Mouse (Mus musculus) liver, embryonic 16.5 days (tissue): ENCODE data around the gene Strip1. TPM values are rescaled to one million over a fixed set of nuclear protein-coding genes. Genes with fewer than 3 reads are reported as not detected.

Experiments
- ATAC-seq: fragments of 200-750 bp; cut with Nextera tagmentation; 2 replicates; pipeline ENCODE4 v1.8.0; 2017; ENCODE audit warnings: low read depth, mild to moderate bottlenecking, moderate number of reproducible peaks, moderate library complexity
- H3K27ac ChIP-seq: fragments of 300-500 bp; sonication (generic); 2 replicates; pipeline ENCODE4 v1.5.1; 2014; ENCODE audit warnings: mild to moderate bottlenecking, low read length
- H3K27me3 ChIP-seq: fragments of 300-500 bp; sonication (generic); 2 replicates; pipeline ENCODE4 v1.6.1; 2014; ENCODE audit warnings: low read depth, low read length, mixed read lengths; ENCODE audit not compliant: control insufficient read depth, insufficient read depth
- H3K36me3 ChIP-seq: fragments of 300-500 bp; sonication (generic); 2 replicates; pipeline ENCODE4 v1.6.1; 2014; ENCODE audit warnings: mild to moderate bottlenecking; ENCODE audit not compliant: control insufficient read depth, insufficient read depth
- H3K4me1 ChIP-seq: fragments of 300-500 bp; sonication (generic); 2 replicates; pipeline ENCODE4 v1.6.1; 2014; ENCODE audit warnings: low read depth, low read length, mixed read lengths; ENCODE audit not compliant: control insufficient read depth
- H3K4me2 ChIP-seq: fragments of 300-500 bp; sonication (generic); 2 replicates; pipeline ENCODE4 v1.6.1; 2014; ENCODE audit warnings: low read depth, low read length, mixed read lengths
- H3K4me3 ChIP-seq: fragments of 300-500 bp; sonication (generic); 2 replicates; pipeline ENCODE4 v1.5.1; 2014; ENCODE audit warnings: low read depth, mild to moderate bottlenecking, low read length
- H3K9ac ChIP-seq: fragments of 300-500 bp; sonication (generic); 2 replicates; pipeline ENCODE4 v1.6.1; 2014; ENCODE audit warnings: low read depth, low read length
- H3K9me3 ChIP-seq: fragments of 300-500 bp; sonication (generic); replicated peaks from 2 replicates; pipeline ENCODE4 v1.6.1; 2016; ENCODE audit warnings: low read length; ENCODE audit not compliant: control insufficient read depth
- WGBS: fragments of 180-500 bp; shearing (Covaris S2); extraction: QIAGEN DNeasy Blood & Tissue Kit; methylation state at CpG from one replicate; pipeline ENCODE4 v1.1.7; 2014; ENCODE audit not compliant: insufficient replicate concordance; 5-methylcytosine and 5-hydroxymethylcytosine counted together
- polyA plus RNA-seq: library from polyadenylated mRNA; unstranded; fragments of >200 nt; fragmentation: Nextera tagmentation; extraction: Ambion mirVana; gene quantifications from 2 replicates; pipeline ENCODE4 v1.2.1, GENCODE M21; 2015

Strip1 gene
- polyA plus RNA-seq = 8.6 and 8.7 TPM in 2 replicates

- H3K4me1 ChIP-seq = peaks cover 3% of the 10 kb centered on the region; the same call in 1 of the 2 replicates
- no peaks in the 10 kb centered on the region for H3K9me3 ChIP-seq
- H3K4me3 ChIP-seq = peak within 1 kb of the TSS; percentile 90
- under 1% methylated on average over 35 of the region's 35 CpGs for WGBS
- H3K9ac ChIP-seq = peak within 1 kb of the TSS; percentile 94
- ATAC-seq = peak; percentile 96
- peak within 1 kb of the TSS; percentile 70 for H3K27ac ChIP-seq
- H3K27me3 ChIP-seq = no peaks in the 10 kb centered on the region
- H3K4me2 ChIP-seq = peak within 1 kb of the TSS; percentile 88
- H3K36me3 ChIP-seq = peaks cover 3% of the 10 kb centered on the region; the same call in 1 of the 2 replicates
Observed at GRCm38 (mm10) chr3:107631523-107631958, at the start of gene Strip1. Gene Strip1 (minus strand): TSS chr3:107631694.

DNA sequence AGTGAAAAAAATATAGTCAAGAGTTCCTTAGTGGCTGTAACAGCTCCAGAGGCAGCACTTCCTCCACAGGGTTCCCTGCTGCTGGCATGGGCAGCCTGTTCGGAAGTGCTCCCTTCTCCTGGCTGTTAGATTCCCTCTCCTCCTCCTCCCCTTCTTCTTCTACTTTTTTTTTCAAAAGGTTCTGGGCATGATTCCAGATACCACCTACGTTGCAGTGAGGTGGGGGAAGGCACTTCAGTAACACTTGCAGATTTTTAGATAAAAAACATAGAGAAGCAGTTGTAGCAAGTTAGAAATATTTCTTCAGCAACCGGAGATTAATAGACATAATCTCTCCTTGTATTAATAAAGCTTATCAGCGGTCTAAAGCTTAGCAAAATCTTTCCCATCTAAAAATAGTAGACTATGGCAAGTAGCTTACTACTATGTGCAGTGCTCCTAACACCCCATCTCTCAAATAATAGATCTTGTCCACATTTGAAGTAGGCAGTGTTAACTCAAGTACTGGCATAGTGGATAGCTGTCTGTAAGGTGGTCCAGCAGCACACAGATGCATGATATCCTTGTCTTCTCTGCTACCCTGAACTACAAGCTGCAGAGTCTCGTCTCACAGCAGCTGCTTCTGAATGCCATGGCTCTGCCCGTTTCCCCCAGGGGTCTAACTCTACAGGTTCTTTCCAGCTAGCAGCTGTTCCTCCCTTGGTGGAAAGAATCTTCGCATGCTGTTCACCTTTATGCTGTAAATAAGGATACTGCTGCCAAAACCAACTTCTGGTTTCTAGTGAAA, 49.5 kb upstream of the Strip1 start:
- H3K36me3 ChIP-seq = no peaks in the 10 kb centered on the region
- no peak overlapping the region for H3K4me2 ChIP-seq
- H3K9me3 ChIP-seq = no peaks in the 10 kb centered on the region
- no peaks in the 10 kb centered on the region; the same call in none of the 2 replicates for H3K4me1 ChIP-seq
- H3K9ac ChIP-seq = no peak overlapping the region
- H3K4me3 ChIP-seq = no peak overlapping the region
- no peaks in the 10 kb centered on the region for H3K27me3 ChIP-seq
- no peak overlapping the region for H3K27ac ChIP-seq
- WGBS = 50% methylated on average over 7 of the region's 7 CpGs
- ATAC-seq = no peak

DNA sequence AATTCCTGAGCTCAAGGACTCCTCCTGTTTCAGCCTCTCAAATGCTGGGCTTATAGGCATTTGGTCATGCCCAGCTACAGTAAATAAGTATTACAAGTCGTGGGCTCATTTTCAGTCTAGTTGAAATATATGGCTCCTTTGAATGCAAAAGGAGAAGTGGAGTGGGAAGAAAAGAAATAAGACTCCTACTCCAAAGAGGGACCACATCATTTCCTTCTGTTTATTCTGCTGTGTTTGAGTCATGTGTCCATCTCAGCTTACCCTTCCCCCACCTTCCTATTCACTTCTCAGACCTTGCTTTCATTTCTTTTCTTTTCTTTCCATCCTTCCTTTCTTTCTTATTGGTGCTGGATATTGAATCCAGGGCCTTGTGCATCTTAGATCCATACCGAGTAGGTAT, 40.0 kb upstream of the Strip1 start:
- Histone ChIP-seq H3K4me1 (no peaks in the 10 kb centered on the region), H3K4me3 (no peak overlapping the region), H3K4me2 (no peak overlapping the region), H3K36me3 (peaks cover 45% of the 10 kb centered on the region), H3K27me3 (no peaks in the 10 kb centered on the region), H3K9ac (no peak overlapping the region), H3K9me3 (no peaks in the 10 kb centered on the region), H3K27ac (no peak overlapping the region)
- WGBS = 70% methylated on average over 2 of the region's 2 CpGs
- no peak for ATAC-seq

DNA sequence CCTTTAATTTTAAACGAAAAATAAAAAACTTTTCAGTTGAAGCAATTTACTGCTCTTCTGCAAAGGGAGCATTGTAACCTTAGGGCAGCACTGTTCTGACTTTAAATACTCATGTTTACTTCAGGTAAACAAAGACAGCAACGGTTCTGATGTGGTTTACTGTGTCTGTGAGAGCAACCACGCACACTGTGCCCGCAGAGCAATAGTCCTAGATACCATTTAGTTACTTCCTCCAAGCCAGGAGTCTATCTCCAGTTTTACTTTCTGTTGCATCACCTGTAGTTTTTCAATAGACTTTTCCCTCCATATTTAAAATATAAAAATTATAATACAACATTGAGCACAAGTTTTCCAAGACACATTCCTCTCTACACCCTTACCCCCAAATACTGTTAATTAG, 39.0 kb upstream of the Strip1 start:
- H3K27ac ChIP-seq = no peak overlapping the region
- H3K4me1 ChIP-seq = no peaks in the 10 kb centered on the region
- 56% methylated on average over 4 of the region's 4 CpGs for WGBS
- H3K4me3 ChIP-seq = no peak overlapping the region
- H3K4me2 ChIP-seq = no peak overlapping the region
- no peak overlapping the region for H3K9ac ChIP-seq
- no peaks in the 10 kb centered on the region for H3K9me3 ChIP-seq
- H3K27me3 ChIP-seq = no peaks in the 10 kb centered on the region
- ATAC-seq = no peak
- peaks cover 45% of the 10 kb centered on the region for H3K36me3 ChIP-seq

DNA sequence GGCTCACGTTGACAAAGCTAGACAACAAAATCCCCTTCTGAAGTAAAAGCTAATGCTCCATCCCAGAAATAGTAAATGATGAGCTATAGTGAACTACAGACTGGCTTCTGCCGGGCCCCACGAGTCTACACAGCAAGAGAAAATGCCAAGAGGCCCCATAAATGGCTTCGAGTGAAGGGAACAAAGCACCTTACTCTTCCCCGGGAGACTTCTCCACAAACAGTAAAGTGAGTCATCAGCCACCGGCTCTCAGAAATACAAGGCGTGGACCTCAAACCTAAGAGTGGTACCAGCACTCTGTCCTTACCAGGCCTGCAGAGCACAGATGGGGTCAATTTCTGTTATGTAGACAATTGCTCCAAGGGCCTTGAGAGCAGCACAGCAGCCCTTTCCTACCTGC, 37.3 kb upstream of the Strip1 start:
- H3K4me1 ChIP-seq = no peaks in the 10 kb centered on the region
- ATAC-seq = no peak
- H3K4me3 ChIP-seq = no peak overlapping the region
- WGBS = 81% methylated on average over 7 of the region's 7 CpGs
- no peak overlapping the region for H3K27ac ChIP-seq
- H3K4me2 ChIP-seq = no peak overlapping the region
- H3K36me3 ChIP-seq = peaks cover 45% of the 10 kb centered on the region
- no peaks in the 10 kb centered on the region for H3K9me3 ChIP-seq
- H3K9ac ChIP-seq = no peak overlapping the region
- H3K27me3 ChIP-seq = no peaks in the 10 kb centered on the region

- Histone ChIP-seq H3K9me3 (no peaks in the 10 kb centered on the region), H3K27me3 (no peaks in the 10 kb centered on the region), H3K4me3 (no peak overlapping the region), H3K27ac (no peak overlapping the region), H3K4me2 (no peak overlapping the region), H3K36me3 (peaks cover 38% of the 10 kb centered on the region), H3K4me1 (no peaks in the 10 kb centered on the region), H3K9ac (no peak overlapping the region)
- no peak for ATAC-seq
- WGBS = 78% methylated on average over 6 of the region's 6 CpGs
Observed at GRCm38 (mm10) chr3:107667426-107667825, 35.9 kb upstream of the Strip1 start.

- 86% methylated on average over 1 of the region's 1 CpGs for WGBS
- Histone ChIP-seq H3K36me3 (peaks cover 28% of the 10 kb centered on the region), H3K27ac (no peak overlapping the region), H3K4me1 (no peaks in the 10 kb centered on the region), H3K27me3 (no peaks in the 10 kb centered on the region), H3K4me3 (no peak overlapping the region), H3K9me3 (no peaks in the 10 kb centered on the region), H3K9ac (no peak overlapping the region), H3K4me2 (no peak overlapping the region)
- ATAC-seq = no peak
Observed at GRCm38 (mm10) chr3:107664641-107665040, 33.1 kb upstream of the Strip1 start.

GRCm38 (mm10) chr3:107659000-107659399, 27.5 kb upstream of the Strip1 start:
- no peak for ATAC-seq
- no peak overlapping the region for H3K27ac ChIP-seq
- H3K36me3 ChIP-seq = peaks cover 3% of the 10 kb centered on the region
- 81% methylated on average over 1 of the region's 1 CpGs for WGBS
- H3K4me3 ChIP-seq = no peak overlapping the region
- no peak overlapping the region for H3K9ac ChIP-seq
- no peaks in the 10 kb centered on the region for H3K4me1 ChIP-seq
- H3K4me2 ChIP-seq = no peak overlapping the region
- no peaks in the 10 kb centered on the region for H3K27me3 ChIP-seq
- H3K9me3 ChIP-seq = no peaks in the 10 kb centered on the region

DNA sequence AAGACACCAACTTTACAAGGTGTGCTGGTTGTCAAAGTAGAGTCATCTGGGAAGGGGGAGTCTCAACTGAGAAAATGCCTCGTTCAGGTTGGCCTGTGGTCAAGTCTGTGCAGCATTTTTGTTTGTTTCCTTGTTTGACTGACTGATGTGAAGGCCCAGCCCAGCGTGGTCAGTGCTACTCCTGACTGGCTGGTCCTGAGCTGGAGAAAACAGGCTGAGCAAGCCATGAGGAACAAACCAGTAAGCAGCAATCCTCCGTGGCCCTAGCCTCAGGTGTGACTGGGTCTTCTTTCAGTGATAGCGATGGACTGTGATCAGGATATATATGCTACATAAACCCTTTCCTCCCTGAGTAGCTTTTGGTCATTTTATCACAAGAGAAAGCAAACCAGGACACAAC, 25.4 kb upstream of the Strip1 start:
- H3K27me3 ChIP-seq = no peaks in the 10 kb centered on the region
- no peak overlapping the region for H3K4me2 ChIP-seq
- H3K9ac ChIP-seq = no peak overlapping the region
- no peak for ATAC-seq
- no peaks in the 10 kb centered on the region for H3K9me3 ChIP-seq
- H3K4me1 ChIP-seq = no peaks in the 10 kb centered on the region
- no peak overlapping the region for H3K27ac ChIP-seq
- H3K4me3 ChIP-seq = no peak overlapping the region
- 0 out of 2 replicates have a peak, but pooled peaks cover 3% of the 10 kb centered on the region for H3K36me3 ChIP-seq
- 58% methylated on average over 4 of the region's 4 CpGs for WGBS
